Mouse (Mus musculus): Measurements from ENCODE around the gene Hdc. TPM values are rescaled to one million over a fixed set of nuclear protein-coding genes. Genes with fewer than 3 reads are reported as not detected.

Gene Hdc
- total RNA-seq, 1 experiment, result 1.7 TPM

DNA sequence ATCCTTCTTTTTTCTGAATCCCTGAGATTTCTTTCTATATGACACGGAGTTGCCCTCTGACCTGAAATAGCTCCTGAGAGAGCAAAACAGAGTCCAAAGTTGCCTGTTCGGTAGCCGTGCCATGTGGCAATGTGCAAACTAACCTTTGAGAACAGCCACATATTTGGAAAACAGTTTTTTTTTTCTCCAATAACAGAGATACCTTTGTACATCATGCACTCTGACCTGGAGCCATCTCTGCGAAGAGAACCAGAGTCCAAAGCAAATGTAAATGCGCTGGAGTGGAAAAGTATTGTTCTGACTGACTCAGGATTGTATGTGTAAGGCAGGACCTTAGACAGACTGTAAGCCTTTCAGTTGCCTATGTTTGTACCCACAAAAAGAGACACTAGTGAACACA lies 63.6 kb downstream of the Hdc start:
- Histone ChIP-seq H3K4me3 (ENCODE audit: insufficient read depth in 1 of 2, low read depth in 1 of 2, low read length in 2 of 2, poor library complexity in 1 of 2, severe bottlenecking in 1 of 2) (no peak overlapping the region), H3K4me1 (ENCODE audit: control insufficient read depth in 2 of 2, insufficient read depth in 2 of 2, low read length in 2 of 2, poor library complexity in 1 of 2) (peaks cover 3 to 5% of the 10 kb centered on the region in 2 experiments; a peak in 2 of 4 replicates)
- in situ Hi-C loops (cut with MboI; ENCODE audit: low sequenced_read_pairs in 2 of 2, unreplicated experiment in 2 of 2), result no loop called here

DNA sequence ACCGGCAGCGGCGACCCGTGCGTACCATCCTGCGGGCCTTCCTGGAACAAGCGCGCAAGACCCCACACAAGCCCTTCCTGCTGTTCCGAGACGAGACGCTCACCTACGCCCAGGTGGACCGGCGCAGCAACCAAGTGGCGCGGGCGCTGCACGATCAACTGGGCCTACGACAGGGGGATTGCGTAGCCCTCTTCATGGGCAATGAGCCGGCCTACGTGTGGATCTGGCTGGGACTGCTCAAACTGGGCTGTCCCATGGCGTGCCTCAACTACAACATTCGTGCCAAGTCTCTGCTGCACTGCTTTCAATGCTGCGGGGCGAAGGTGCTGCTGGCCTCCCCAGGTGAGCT lies 65.8 kb downstream of the Hdc start:
- no peak overlapping the region for H3K27ac ChIP-seq (ENCODE audit: insufficient read depth, low read depth, low read length, poor library complexity, severe bottlenecking)
- in situ Hi-C loops (cut with MboI; ENCODE audit: low sequenced_read_pairs in 2 of 2, unreplicated experiment in 2 of 2), result no loop called here

More for the DNA sequence above, 63.6 kb downstream of the Hdc start:
- no peak for TF ChIP-seq CHD2 (IDR thresholded peaks at IDR 0.05; ENCODE audit: low read depth, low read length)
- TF ChIP-seq MAFK (IDR thresholded peaks at IDR 0.05; ENCODE audit: insufficient read depth, low read depth, low read length), result no peak
- TF ChIP-seq ZNF384 (IDR thresholded peaks at IDR 0.05; ENCODE audit: low read depth, low read length), result no peak
- TF ChIP-seq ZC3H11A (IDR thresholded peaks at IDR 0.05; ENCODE audit: borderline replicate concordance, low read depth, low read length), result no peak
- TF ChIP-seq HCFC1 (IDR thresholded peaks at IDR 0.05; ENCODE audit: borderline replicate concordance, insufficient read depth, low read length), result no peak
- H3K9ac ChIP-seq (ENCODE audit: insufficient read depth, low read depth, low read length, poor library complexity, severe bottlenecking), result no peak overlapping the region
- DNase-seq (ENCODE audit: low read depth, low spot score), result no peak
- H3K36me3 ChIP-seq (ENCODE audit: control insufficient read depth, insufficient read depth, low read length, poor library complexity, severe bottlenecking), result peaks cover 8% of the 10 kb centered on the region; the same call in 1 of the 2 replicates
- no peak overlapping the region for H3K27ac ChIP-seq (ENCODE audit: insufficient read depth, low read depth, low read length, poor library complexity, severe bottlenecking)
- H3K9me3 ChIP-seq (ENCODE audit: control insufficient read depth, insufficient read depth, low read depth, low read length), result no peaks in the 10 kb centered on the region

DNA sequence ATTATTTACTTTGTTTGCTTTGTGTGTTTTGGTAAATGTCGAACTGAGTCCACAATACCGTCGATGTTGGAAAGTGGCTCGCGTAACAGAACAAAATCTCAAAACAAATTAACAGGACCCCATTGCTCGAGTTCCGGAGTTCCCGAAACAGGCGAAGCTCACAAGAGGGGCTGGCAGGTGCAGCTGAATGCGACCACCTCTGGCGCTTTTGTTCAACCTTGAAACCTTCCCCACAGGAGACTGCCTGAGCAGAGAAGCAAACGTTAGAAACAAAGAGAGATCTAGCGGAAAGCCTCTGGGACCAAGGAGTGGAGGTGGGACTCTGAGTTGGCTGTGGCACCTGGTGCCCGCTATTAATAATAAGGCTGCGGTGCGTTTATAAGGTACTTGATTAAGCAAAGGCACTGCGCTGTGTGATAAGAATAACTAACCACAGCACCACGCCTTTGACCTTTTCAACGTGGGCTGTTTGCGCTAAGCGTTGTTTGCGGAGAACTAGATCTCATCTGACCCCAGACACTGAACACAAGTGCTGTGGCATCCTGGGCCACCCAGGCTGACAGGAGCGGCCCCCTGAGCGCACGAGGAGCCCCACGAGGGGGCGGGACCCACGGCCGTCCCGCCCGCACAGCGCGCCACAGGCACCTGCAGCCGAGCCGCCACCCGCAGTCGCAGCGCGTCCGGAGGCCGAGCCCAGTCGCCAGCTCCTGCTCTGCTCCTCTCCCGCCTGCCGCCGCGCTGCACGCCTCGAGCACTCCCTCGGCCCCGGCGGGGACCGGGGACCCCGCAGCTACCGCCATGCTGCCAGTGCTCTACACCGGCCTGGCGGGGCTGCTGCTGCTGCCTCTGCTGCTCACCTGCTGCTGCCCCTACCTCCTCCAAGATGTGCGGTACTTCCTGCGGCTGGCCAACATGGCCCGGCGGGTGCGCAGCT lies 66.5 kb downstream of the Hdc start, which contains the start of gene Slc27a2:
Gene Slc27a2 (plus strand): TSS at position 51 of the 934 bp plus-strand sequence.
- in situ Hi-C loops (cut with MboI; ENCODE audit: low sequenced_read_pairs in 2 of 2, unreplicated experiment in 2 of 2), result no loop called here
- TF ChIP-seq MAFK (IDR thresholded peaks at IDR 0.05; ENCODE audit: insufficient read depth, low read depth, low read length) (no peak), ZNF384 (IDR thresholded peaks at IDR 0.05; ENCODE audit: low read depth, low read length) (no peak), HCFC1 (IDR thresholded peaks at IDR 0.05; ENCODE audit: borderline replicate concordance, insufficient read depth, low read length) (no peak; the same call in 1 of the 2 replicates), ZC3H11A (IDR thresholded peaks at IDR 0.05; ENCODE audit: borderline replicate concordance, low read depth, low read length) (no peak), CHD2 (IDR thresholded peaks at IDR 0.05; ENCODE audit: low read depth, low read length) (no peak)
- DNase-seq (ENCODE audit: low read depth, low spot score), result peak; percentile 54
- H3K36me3 ChIP-seq (ENCODE audit: control insufficient read depth, insufficient read depth, low read length, poor library complexity, severe bottlenecking), result no peaks in the 10 kb centered on the region
- no peak within 1 kb of the TSS; the same call in 1 of the 2 replicates for H3K27ac ChIP-seq (ENCODE audit: insufficient read depth, low read depth, low read length, poor library complexity, severe bottlenecking)
- H3K9me3 ChIP-seq (ENCODE audit: control insufficient read depth, insufficient read depth, low read depth, low read length), result no peaks in the 10 kb centered on the region
- H3K4me3 ChIP-seq (ENCODE audit: insufficient read depth in 1 of 2, low read depth in 1 of 2, low read length in 2 of 2, poor library complexity in 1 of 2, severe bottlenecking in 1 of 2), result peak within 1 kb of the TSS; percentile 79 to 87
- H3K9ac ChIP-seq (ENCODE audit: insufficient read depth, low read depth, low read length, poor library complexity, severe bottlenecking), result peak within 1 kb of the TSS; percentile 76
- H3K4me1 ChIP-seq (ENCODE audit: control insufficient read depth in 2 of 2, insufficient read depth in 2 of 2, low read length in 2 of 2, poor library complexity in 1 of 2), result peaks cover 3 to 5% of the 10 kb centered on the region in 2 experiments; a peak in 2 of 4 replicates

More for the DNA sequence above, 65.8 kb downstream of the Hdc start:
- H3K9ac ChIP-seq (ENCODE audit: insufficient read depth, low read depth, low read length, poor library complexity, severe bottlenecking), result peak overlapping the region; percentile 76
- peak overlapping the region; percentile 79 to 87 for H3K4me3 ChIP-seq (ENCODE audit: insufficient read depth in 1 of 2, low read depth in 1 of 2, low read length in 2 of 2, poor library complexity in 1 of 2, severe bottlenecking in 1 of 2)
- no peak for TF ChIP-seq MAFK (IDR thresholded peaks at IDR 0.05; ENCODE audit: insufficient read depth, low read depth, low read length)
- no peak for TF ChIP-seq CHD2 (IDR thresholded peaks at IDR 0.05; ENCODE audit: low read depth, low read length)
- no peak; the same call in 1 of the 2 replicates for TF ChIP-seq HCFC1 (IDR thresholded peaks at IDR 0.05; ENCODE audit: borderline replicate concordance, insufficient read depth, low read length)
- no peak for TF ChIP-seq ZNF384 (IDR thresholded peaks at IDR 0.05; ENCODE audit: low read depth, low read length)
- no peak for TF ChIP-seq ZC3H11A (IDR thresholded peaks at IDR 0.05; ENCODE audit: borderline replicate concordance, low read depth, low read length)
- no peaks in the 10 kb centered on the region for H3K9me3 ChIP-seq (ENCODE audit: control insufficient read depth, insufficient read depth, low read depth, low read length)
- H3K36me3 ChIP-seq (ENCODE audit: control insufficient read depth, insufficient read depth, low read length, poor library complexity, severe bottlenecking), result no peaks in the 10 kb centered on the region
- H3K4me1 ChIP-seq (ENCODE audit: control insufficient read depth in 2 of 2, insufficient read depth in 2 of 2, low read length in 2 of 2, poor library complexity in 1 of 2), result peaks cover 3 to 5% of the 10 kb centered on the region in 2 experiments; a peak in 2 of 4 replicates
- DNase-seq (ENCODE audit: low read depth, low spot score), result peak; percentile 13

DNA sequence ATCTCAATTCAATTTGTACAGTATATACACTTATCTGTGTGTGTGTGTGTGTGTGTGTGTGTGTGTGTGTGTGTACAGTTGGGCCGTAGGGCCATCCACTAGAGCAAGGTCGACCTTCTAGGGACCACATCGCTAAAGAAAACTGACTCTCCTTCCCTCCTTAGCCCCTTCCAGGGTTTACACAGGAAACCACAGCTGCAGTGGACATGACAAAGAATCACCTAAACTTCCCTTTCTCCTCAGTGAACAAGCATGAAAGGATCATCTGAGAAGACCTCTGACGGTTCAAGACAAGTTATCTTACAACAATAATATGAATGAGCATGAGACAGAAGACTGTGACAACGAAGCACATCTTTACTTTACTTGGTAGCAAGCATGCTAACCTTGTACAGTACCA lies 67.2 kb downstream of the Hdc start:
- peak overlapping the region in 1 of 2 experiments; percentile 79; a peak in 1 of 4 replicates for H3K4me3 ChIP-seq (ENCODE audit: insufficient read depth in 1 of 2, low read depth in 1 of 2, low read length in 2 of 2, poor library complexity in 1 of 2, severe bottlenecking in 1 of 2)
- H3K9ac ChIP-seq (ENCODE audit: insufficient read depth, low read depth, low read length, poor library complexity, severe bottlenecking), result no peak overlapping the region
- TF ChIP-seq ZNF384 (IDR thresholded peaks at IDR 0.05; ENCODE audit: low read depth, low read length), result no peak
- TF ChIP-seq ZC3H11A (IDR thresholded peaks at IDR 0.05; ENCODE audit: borderline replicate concordance, low read depth, low read length), result no peak
- TF ChIP-seq MAFK (IDR thresholded peaks at IDR 0.05; ENCODE audit: insufficient read depth, low read depth, low read length), result no peak
- no peak for TF ChIP-seq HCFC1 (IDR thresholded peaks at IDR 0.05; ENCODE audit: borderline replicate concordance, insufficient read depth, low read length)
- TF ChIP-seq CHD2 (IDR thresholded peaks at IDR 0.05; ENCODE audit: low read depth, low read length), result no peak
- H3K36me3 ChIP-seq (ENCODE audit: control insufficient read depth, insufficient read depth, low read length, poor library complexity, severe bottlenecking), result no peaks in the 10 kb centered on the region
- no peak for DNase-seq (ENCODE audit: low read depth, low spot score)
- no peaks in the 10 kb centered on the region for H3K9me3 ChIP-seq (ENCODE audit: control insufficient read depth, insufficient read depth, low read depth, low read length)
- peaks cover 3 to 5% of the 10 kb centered on the region in 2 experiments; a peak in 2 of 4 replicates for H3K4me1 ChIP-seq (ENCODE audit: control insufficient read depth in 2 of 2, insufficient read depth in 2 of 2, low read length in 2 of 2, poor library complexity in 1 of 2)
- in situ Hi-C loops (cut with MboI; ENCODE audit: low sequenced_read_pairs in 2 of 2, unreplicated experiment in 2 of 2), result no loop called here
- no peak overlapping the region; the same call in 1 of the 2 replicates for H3K27ac ChIP-seq (ENCODE audit: insufficient read depth, low read depth, low read length, poor library complexity, severe bottlenecking)

Measured in ES-E14 (cell line).